Mouse (Mus musculus): ENCODE data around the gene Krtap1-4. TPM values are rescaled to one million over a fixed set of nuclear protein-coding genes. Genes with fewer than 3 reads are reported as not detected.

Gene Krtap1-4
- polyA plus RNA-seq, 1 experiment from 2014 or later: not detected

- Histone ChIP-seq H3K9ac (replicated peaks; ENCODE audit: low read length) (no peak within 1 kb of the TSS), H3K4me1 (ENCODE audit: control insufficient read depth, insufficient read depth, low read length) (no peaks in the 10 kb centered on the region), H3K36me3 (ENCODE audit: control insufficient read depth, insufficient read depth, low read length) (no peaks in the 10 kb centered on the region), H3K27ac (replicated peaks; ENCODE audit: low read depth, low read length) (no peak within 1 kb of the TSS), H3K27me3 (ENCODE audit: control insufficient read depth, insufficient read depth, low read length) (no peaks in the 10 kb centered on the region), H3K4me2 (ENCODE audit: low read length) (no peak within 1 kb of the TSS), H3K9me3 (ENCODE audit: control insufficient read depth, low read length) (no peaks in the 10 kb centered on the region), H3K4me3 (replicated peaks; ENCODE audit: low read depth, low read length) (no peak within 1 kb of the TSS)
- ATAC-seq (ENCODE audit: low FRiP score, low TSS enrichment) (no peak), DNase-seq (no peak)
- 89% methylated on average over 6 of the region's 6 CpGs for WGBS
Observed at GRCm38 (mm10) chr11:99590981-99591380, 7.5 kb upstream of the Krtap1-4 start, which contains the start of gene Krtap1-3. Gene Krtap1-3 (minus strand): TSS chr11:99591339.

DNA sequence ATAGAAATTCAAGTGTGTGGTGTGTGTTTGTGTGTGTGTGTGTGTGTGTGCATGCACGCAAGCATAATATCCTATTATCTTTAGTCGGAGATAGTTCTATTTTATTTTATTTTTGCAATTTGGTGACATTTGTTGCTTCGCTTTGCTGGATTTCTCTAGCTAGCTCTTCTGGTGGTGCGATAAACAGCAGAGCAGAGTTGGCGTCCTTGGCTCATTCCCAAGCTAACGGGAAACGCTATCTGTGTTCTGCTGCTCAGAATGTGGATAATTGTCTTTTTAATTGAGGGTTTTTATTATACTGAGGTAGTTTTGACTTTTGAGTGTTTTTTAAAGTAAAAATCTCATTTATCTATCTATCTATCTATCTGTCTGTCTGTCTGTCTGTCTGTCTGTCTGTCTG is 1.6 kb upstream of the Krtap1-4 start:
- Histone ChIP-seq H3K4me1 (ENCODE audit: control insufficient read depth, insufficient read depth, low read length) (no peaks in the 10 kb centered on the region), H3K9me3 (ENCODE audit: control insufficient read depth, low read length) (no peaks in the 10 kb centered on the region), H3K9ac (replicated peaks; ENCODE audit: low read length) (no peak overlapping the region), H3K4me3 (replicated peaks; ENCODE audit: low read depth, low read length) (no peak overlapping the region), H3K4me2 (ENCODE audit: low read length) (no peak overlapping the region), H3K36me3 (ENCODE audit: control insufficient read depth, insufficient read depth, low read length) (no peaks in the 10 kb centered on the region), H3K27me3 (ENCODE audit: control insufficient read depth, insufficient read depth, low read length) (no peaks in the 10 kb centered on the region), H3K27ac (replicated peaks; ENCODE audit: low read depth, low read length) (no peak overlapping the region)
- DNase-seq (peak; percentile 3), ATAC-seq (ENCODE audit: low FRiP score, low TSS enrichment) (no peak)
- 95% methylated on average over 7 of the region's 7 CpGs for WGBS

DNA sequence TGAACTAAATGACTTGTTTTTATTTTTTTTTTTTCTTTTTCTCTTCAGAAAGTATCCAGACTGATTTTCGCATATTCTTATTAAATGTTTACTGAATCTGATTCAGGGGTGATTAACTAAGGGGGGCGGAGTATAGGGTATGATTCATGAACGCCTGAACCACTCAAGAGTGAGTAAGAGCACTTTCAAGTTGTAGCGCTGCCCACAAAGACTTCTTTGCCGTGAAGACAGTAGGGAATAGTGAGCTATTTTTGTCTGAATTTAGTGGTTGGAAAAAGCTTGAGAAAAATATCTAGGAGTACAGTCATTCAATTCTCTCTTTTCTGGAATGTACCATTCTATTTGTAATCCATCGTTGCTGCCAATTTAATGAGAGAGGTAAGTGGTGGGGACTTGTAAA is 1.9 kb downstream of the Krtap1-4 start:
- Histone ChIP-seq H3K27ac (replicated peaks; ENCODE audit: low read depth, low read length) (no peak overlapping the region), H3K9ac (replicated peaks; ENCODE audit: low read length) (no peak overlapping the region), H3K4me1 (ENCODE audit: control insufficient read depth, insufficient read depth, low read length) (no peaks in the 10 kb centered on the region), H3K36me3 (ENCODE audit: control insufficient read depth, insufficient read depth, low read length) (no peaks in the 10 kb centered on the region), H3K4me3 (replicated peaks; ENCODE audit: low read depth, low read length) (no peak overlapping the region), H3K9me3 (ENCODE audit: control insufficient read depth, low read length) (no peaks in the 10 kb centered on the region), H3K27me3 (ENCODE audit: control insufficient read depth, insufficient read depth, low read length) (no peaks in the 10 kb centered on the region), H3K4me2 (ENCODE audit: low read length) (no peak overlapping the region)
- ATAC-seq (ENCODE audit: low FRiP score, low TSS enrichment) (no peak), DNase-seq (no peak)
- 90% methylated on average over 6 of the region's 6 CpGs for WGBS

DNA sequence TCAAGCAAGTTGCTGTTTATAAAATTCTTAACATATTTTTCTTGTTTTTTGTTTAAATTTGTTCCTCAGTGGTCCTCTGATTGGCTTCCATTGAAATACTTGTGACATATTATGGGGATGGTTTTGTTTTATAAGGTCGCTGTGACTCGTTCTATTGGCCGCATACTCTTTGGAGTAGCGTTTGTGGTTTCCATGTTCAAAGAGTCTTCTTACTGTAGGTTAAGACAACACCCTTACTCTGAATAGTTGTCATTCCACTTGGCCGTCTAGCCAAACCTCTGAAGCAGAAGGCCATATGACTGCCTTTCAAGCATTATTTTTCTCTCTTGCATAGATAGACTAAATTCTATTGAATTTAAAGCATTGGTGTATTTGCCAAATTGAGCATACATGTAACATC is 2.4 kb downstream of the Krtap1-4 start:
- DNase-seq: no peak
- 94% methylated on average over 5 of the region's 5 CpGs for WGBS

DNA sequence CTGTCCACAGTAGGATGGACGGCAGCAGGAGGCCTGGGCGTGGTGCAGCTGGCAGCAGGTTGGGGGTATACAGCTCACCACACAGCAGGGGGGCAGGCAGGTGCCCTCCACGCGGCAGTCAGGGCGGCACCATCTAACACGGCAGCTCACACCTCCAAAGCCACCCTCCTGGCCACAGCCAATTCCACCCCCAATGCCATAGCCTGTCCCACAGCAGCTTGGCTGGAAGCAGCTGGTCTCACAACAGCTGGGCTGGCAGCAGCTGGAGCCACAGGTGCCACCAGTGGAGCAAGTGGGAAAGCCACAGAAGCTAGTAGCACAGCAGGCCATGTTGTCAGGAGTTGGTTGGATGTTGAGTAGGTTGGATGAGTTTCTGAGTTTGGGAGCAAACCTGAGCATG is 2.8 kb downstream of the Krtap1-4 start, which contains the start of gene Krtap1-5:
Krtap1-5 (minus strand) TSS at position 381 of the 400 bp plus-strand sequence.
- Histone ChIP-seq H3K4me3 (replicated peaks; ENCODE audit: low read depth, low read length) (no peak within 1 kb of the TSS), H3K4me1 (ENCODE audit: control insufficient read depth, insufficient read depth, low read length) (no peaks in the 10 kb centered on the region), H3K27ac (replicated peaks; ENCODE audit: low read depth, low read length) (no peak within 1 kb of the TSS), H3K9ac (replicated peaks; ENCODE audit: low read length) (no peak within 1 kb of the TSS), H3K4me2 (ENCODE audit: low read length) (no peak within 1 kb of the TSS), H3K36me3 (ENCODE audit: control insufficient read depth, insufficient read depth, low read length) (no peaks in the 10 kb centered on the region), H3K9me3 (ENCODE audit: control insufficient read depth, low read length) (no peaks in the 10 kb centered on the region), H3K27me3 (ENCODE audit: control insufficient read depth, insufficient read depth, low read length) (no peaks in the 10 kb centered on the region)
- DNase-seq: no peak
- 92% methylated on average over 6 of the region's 6 CpGs for WGBS
- ATAC-seq (ENCODE audit: low FRiP score, low TSS enrichment): no peak

More for the DNA sequence above, 2.4 kb downstream of the Krtap1-4 start:
- no peaks in the 10 kb centered on the region for H3K4me1 ChIP-seq (ENCODE audit: control insufficient read depth, insufficient read depth, low read length)
- ATAC-seq (ENCODE audit: low FRiP score, low TSS enrichment): no peak
- no peaks in the 10 kb centered on the region for H3K36me3 ChIP-seq (ENCODE audit: control insufficient read depth, insufficient read depth, low read length)
- H3K4me2 ChIP-seq (ENCODE audit: low read length): no peak overlapping the region
- H3K4me3 ChIP-seq (replicated peaks; ENCODE audit: low read depth, low read length): no peak overlapping the region
- H3K27ac ChIP-seq (replicated peaks; ENCODE audit: low read depth, low read length): no peak overlapping the region
- no peak overlapping the region for H3K9ac ChIP-seq (replicated peaks; ENCODE audit: low read length)
- no peaks in the 10 kb centered on the region for H3K27me3 ChIP-seq (ENCODE audit: control insufficient read depth, insufficient read depth, low read length)
- no peaks in the 10 kb centered on the region for H3K9me3 ChIP-seq (ENCODE audit: control insufficient read depth, low read length)

- H3K4me3 ChIP-seq (replicated peaks; ENCODE audit: low read depth, low read length): no peak overlapping the region
- no peaks in the 10 kb centered on the region for H3K27me3 ChIP-seq (ENCODE audit: control insufficient read depth, insufficient read depth, low read length)
- H3K4me1 ChIP-seq (ENCODE audit: control insufficient read depth, insufficient read depth, low read length): no peaks in the 10 kb centered on the region
- H3K4me2 ChIP-seq (ENCODE audit: low read length): peak overlapping the region; percentile 45
- DNase-seq (peak; percentile 89), ATAC-seq (ENCODE audit: low FRiP score, low TSS enrichment) (no peak; the same call in 1 of the 2 replicates)
- no peaks in the 10 kb centered on the region for H3K36me3 ChIP-seq (ENCODE audit: control insufficient read depth, insufficient read depth, low read length)
- 0 out of 2 replicates have a peak overlapping the region, but pooled peaks have one; percentile 21 for H3K9ac ChIP-seq (replicated peaks; ENCODE audit: low read length)
- WGBS: 2% methylated on average over 7 of the region's 7 CpGs
- H3K27ac ChIP-seq (replicated peaks; ENCODE audit: low read depth, low read length): no peak overlapping the region
- no peaks in the 10 kb centered on the region for H3K9me3 ChIP-seq (ENCODE audit: control insufficient read depth, low read length)
Observed at GRCm38 (mm10) chr11:99574106-99574505, 9.3 kb downstream of the Krtap1-4 start.

DNA sequence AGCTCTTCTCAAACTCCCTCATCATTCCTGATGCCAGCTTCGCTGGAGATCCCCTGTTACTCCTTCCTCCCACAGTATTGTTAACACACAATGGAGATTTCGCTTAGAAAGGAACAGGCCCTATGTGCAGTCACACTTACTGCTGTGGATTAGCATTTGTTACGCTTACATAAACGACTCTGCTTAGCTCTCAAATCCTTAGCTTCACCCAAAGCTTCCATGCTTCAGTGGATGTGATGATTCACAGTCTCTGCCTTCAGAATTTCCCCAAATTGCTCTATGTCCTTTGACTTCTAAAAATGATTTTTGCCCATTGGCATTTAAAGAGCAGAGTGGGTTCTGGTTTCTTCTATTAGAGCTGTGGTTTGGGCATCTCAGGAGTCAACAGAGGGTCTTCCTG is 10.3 kb downstream of the Krtap1-4 start:
- no peaks in the 10 kb centered on the region for H3K27me3 ChIP-seq (ENCODE audit: control insufficient read depth, insufficient read depth, low read length)
- no peaks in the 10 kb centered on the region for H3K36me3 ChIP-seq (ENCODE audit: control insufficient read depth, insufficient read depth, low read length)
- 4% methylated on average over 4 of the region's 4 CpGs for WGBS
- no peak overlapping the region for H3K9ac ChIP-seq (replicated peaks; ENCODE audit: low read length)
- ATAC-seq (ENCODE audit: low FRiP score, low TSS enrichment) (no peak), DNase-seq (peak; percentile 2)
- H3K27ac ChIP-seq (replicated peaks; ENCODE audit: low read depth, low read length): no peak overlapping the region
- H3K4me1 ChIP-seq (ENCODE audit: control insufficient read depth, insufficient read depth, low read length): no peaks in the 10 kb centered on the region
- H3K4me3 ChIP-seq (replicated peaks; ENCODE audit: low read depth, low read length): no peak overlapping the region
- H3K9me3 ChIP-seq (ENCODE audit: control insufficient read depth, low read length): no peaks in the 10 kb centered on the region
- no peak overlapping the region for H3K4me2 ChIP-seq (ENCODE audit: low read length)

- DNase-seq (no peak), ATAC-seq (ENCODE audit: low FRiP score, low TSS enrichment) (no peak)
- WGBS: 96% methylated on average over 7 of the region's 7 CpGs
- no peaks in the 10 kb centered on the region for H3K27me3 ChIP-seq (ENCODE audit: control insufficient read depth, insufficient read depth, low read length)
- no peak within 1 kb of the TSS for H3K4me2 ChIP-seq (ENCODE audit: low read length)
- H3K9ac ChIP-seq (replicated peaks; ENCODE audit: low read length): no peak within 1 kb of the TSS
- no peaks in the 10 kb centered on the region for H3K4me1 ChIP-seq (ENCODE audit: control insufficient read depth, insufficient read depth, low read length)
- H3K36me3 ChIP-seq (ENCODE audit: control insufficient read depth, insufficient read depth, low read length): no peaks in the 10 kb centered on the region
- no peak within 1 kb of the TSS for H3K27ac ChIP-seq (replicated peaks; ENCODE audit: low read depth, low read length)
- no peak within 1 kb of the TSS for H3K4me3 ChIP-seq (replicated peaks; ENCODE audit: low read depth, low read length)
- no peaks in the 10 kb centered on the region for H3K9me3 ChIP-seq (ENCODE audit: control insufficient read depth, low read length)
Observed at GRCm38 (mm10) chr11:99566530-99566929, 16.9 kb downstream of the Krtap1-4 start, which contains the start of gene Krtap3-1. Gene Krtap3-1 (minus strand): TSS chr11:99566630.

GRCm38 (mm10) chr11:99562580-99562979 is 20.9 kb downstream of the Krtap1-4 start:
- 84% methylated on average over 6 of the region's 6 CpGs for WGBS
- Histone ChIP-seq H3K9ac (replicated peaks; ENCODE audit: low read length) (no peak overlapping the region), H3K4me2 (ENCODE audit: low read length) (no peak overlapping the region), H3K27ac (replicated peaks; ENCODE audit: low read depth, low read length) (no peak overlapping the region), H3K4me1 (ENCODE audit: control insufficient read depth, insufficient read depth, low read length) (no peaks in the 10 kb centered on the region), H3K27me3 (ENCODE audit: control insufficient read depth, insufficient read depth, low read length) (no peaks in the 10 kb centered on the region), H3K4me3 (replicated peaks; ENCODE audit: low read depth, low read length) (no peak overlapping the region), H3K36me3 (ENCODE audit: control insufficient read depth, insufficient read depth, low read length) (no peaks in the 10 kb centered on the region), H3K9me3 (ENCODE audit: control insufficient read depth, low read length) (no peaks in the 10 kb centered on the region)
- ATAC-seq (ENCODE audit: low FRiP score, low TSS enrichment) (no peak), DNase-seq (no peak)

Data from midbrain, embryonic 14.5 days (tissue).